Mouse (Mus musculus): Measurements from ENCODE around the gene Fbxo11.
A peak's percentile ranks its signal among the peaks of the same experiment; 100 is the strongest.
"Not testable (repeated sequence)": the region's sequence is repeated elsewhere in the genome, so short reads cannot be mapped to it uniquely, and the experiment has no call there.

Gene Fbxo11

DNA sequence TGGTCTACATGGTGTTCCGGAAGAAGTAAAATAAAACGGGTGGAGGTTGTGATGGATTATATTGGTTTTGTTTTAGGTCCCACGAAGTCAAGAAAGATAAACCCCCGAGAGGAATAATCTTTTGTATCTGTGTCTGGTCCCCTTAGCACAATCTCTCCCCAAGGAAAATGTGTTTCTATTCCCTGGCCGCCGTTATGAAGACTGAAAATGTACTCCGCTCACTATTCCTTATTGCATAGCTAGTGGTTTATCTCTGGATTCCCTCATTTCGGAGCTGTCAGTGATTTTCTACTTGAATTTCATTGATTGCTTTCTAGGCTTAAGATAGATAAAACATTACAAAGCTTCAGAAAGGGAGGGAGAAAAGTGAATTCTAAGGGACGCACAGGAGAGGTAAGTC is 1.7 kb upstream of the Fbxo11 start:
- DNase-seq, result no peak

DNA sequence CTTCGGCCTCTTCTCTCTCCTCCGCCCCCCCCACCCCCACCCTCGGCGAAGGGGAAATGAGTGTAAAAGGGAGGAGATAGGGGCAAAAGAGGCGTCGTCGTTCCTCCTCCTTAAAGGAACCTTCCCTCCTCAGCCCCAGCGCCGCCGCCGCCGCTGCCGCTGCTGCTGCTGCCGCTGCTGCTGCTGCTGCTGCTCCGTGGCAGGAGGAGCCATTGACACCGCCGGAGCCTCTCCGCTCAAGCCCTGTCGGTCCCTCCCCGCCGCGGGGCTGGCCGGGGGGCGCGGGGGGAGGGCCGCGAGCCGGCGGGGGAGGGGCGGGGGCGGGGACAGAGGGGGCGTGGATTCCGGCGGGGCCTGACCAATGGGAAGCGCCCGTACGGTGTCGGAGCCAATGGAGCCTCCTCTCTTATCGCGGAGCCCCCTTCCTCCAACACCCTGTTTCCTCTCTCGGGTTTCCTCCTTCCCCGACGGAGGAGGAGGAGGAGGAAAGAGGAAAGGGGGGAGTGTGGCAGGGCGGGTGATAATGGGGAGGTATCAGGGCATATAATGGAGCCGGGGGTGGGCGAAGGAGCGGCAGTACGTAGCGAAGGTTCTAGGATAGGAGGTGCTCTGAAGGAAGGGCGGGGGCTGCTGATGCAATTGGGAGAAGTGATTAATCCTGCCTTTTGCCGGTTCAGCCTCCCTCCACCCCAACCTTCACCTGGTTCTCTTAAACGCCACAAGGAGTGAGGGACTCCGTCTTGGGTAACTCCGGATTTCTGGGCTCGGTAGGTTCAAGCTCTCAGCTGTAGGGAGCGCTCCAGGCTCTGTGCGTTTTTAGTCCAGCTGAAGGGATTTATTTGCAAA is 933 bp upstream of the Fbxo11 start:
- DNase-seq, result peak; percentile 95

DNA sequence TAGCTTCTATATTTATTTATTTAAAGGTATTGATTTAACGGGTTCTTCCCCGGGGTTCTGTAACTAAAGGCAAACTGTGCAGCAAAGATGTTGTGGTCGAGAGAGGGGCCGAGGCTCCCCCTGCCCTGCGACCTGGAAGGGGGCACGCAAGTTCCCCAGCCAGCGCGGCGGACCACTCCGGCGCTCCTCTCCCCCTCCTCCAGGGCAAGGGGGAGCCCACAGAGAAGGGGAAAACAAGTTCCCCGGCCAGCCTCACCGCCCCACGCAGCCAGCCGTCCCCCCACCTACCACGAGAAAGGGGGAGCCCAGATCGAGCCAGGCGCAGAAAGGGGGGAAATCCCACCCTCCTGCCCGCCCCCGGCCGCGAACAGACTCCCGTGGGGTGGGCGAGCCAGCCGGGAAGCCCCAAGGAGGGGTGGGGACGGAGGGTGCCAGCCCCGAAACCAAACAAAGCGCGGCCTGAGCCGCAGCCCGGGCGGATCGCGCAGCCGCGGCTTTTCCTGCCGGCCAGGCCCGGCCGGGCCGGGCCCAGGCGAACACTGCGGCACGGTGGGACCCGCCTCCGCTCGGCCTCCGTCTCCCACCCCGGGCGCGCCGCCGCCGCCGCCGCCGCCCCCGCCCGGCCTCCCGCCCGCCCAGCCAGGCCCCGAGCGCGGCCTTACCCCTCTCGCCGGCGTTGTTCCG is 602 bp downstream of the Fbxo11 start:
- peak; percentile 78 for DNase-seq

DNA sequence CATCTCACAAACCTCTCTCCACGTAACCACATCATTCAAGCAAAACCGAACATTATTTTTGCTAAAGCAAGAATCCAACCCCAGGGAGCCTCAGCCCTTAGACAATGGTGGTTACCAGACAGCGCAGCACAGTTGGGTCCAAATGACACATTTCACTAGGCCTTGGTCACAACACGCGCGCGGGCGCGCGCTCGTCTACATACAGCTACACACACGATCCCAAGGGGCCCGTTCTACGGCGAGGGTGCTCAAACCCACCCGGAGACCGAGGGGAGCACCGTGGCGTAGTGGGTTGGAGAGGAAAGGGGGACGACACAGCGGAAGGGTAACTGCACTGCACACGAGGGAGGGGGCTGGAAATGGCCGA is 1.1 kb downstream of the Fbxo11 start:
- peak; percentile 73 for DNase-seq

DNA sequence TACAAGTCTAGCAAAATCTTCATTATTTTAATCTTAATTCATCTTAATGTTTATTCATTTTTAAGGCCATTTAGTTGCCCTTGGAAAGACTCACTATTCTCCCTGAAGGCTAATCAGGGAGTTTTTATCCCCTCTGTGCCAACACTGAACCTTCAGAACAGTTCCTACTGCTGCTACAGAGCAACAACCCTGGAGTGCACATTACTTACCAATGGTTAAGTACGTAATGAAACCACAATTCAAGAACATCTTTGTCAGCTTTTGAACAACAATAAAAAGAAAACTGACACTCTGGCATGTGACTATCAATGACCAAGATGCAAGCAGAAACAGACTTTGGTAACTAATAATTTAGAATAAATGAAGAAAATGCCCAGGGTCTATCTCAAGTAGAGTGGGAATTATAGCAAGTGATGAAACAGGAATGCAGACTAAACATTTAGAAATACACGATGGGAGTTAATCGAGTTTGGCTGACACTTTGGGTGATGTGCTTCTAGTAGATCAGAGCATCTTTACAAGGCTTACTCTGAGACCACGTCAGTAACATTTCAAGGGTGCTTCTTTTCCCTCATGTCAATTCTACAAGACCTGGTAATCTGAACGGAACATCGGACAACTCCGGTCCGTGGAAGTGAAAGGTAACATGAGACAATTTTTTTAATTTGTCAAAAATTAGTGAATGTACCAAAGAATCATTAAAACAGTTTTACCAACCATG is 2.1 kb downstream of the Fbxo11 start:
- no peak for DNase-seq

DNA sequence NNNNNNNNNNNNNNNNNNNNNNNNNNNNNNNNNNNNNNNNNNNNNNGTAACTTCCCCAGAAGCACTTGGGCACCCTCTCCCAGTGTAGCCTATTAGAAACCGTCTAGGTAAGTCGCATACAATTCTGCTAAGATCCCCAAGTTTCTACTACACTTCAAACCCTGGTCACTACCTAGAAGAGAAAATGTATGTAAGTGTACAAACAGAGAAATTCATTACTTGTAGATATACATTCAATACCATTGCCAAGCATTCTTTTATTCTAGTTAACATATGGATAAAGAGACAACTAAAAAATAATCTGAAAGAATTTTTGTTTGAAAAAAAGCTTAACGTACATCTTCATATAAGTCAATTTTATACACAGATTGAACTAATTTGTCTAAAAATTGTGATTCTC is 3.1 kb downstream of the Fbxo11 start:
- no peak for DNase-seq

DNA sequence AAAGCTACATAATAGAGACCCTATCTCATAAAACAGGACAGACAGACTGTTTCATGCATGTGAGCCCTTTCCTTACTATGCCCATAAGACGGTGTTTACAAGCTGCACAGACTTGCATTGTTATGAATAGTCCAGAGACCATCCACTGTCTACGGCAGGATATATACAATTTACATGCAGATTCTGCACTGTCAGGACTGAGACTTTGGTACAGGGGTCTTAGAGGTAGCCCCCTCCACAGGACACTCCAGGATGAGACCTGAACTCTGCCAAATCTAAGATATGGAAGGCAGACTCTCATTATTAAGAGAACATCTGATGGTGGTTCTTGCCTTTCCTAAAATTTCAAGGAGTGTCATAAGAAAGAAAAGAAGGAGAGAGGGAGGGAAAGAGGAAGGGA is 6.8 kb downstream of the Fbxo11 start:
- no peak for DNase-seq

DNA sequence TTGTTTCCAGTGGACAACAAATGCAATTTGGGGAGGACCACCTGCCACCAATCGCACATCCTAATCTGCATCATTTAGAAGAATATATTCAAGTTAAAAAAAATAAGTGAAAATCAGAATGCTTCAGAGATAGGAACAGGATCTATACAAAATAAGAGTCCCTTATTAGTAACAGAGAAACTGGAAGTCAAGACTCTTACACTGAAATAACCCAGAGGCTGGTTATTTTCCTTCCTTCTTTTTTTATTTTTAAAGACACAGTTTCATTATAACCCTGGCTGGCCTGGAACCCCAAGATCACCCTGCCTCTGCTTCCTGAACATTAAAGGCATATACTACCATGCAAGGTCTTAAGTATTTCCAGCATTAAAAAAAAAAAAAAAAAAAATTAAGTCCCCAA is 7.2 kb downstream of the Fbxo11 start:
- no peak for DNase-seq

DNA sequence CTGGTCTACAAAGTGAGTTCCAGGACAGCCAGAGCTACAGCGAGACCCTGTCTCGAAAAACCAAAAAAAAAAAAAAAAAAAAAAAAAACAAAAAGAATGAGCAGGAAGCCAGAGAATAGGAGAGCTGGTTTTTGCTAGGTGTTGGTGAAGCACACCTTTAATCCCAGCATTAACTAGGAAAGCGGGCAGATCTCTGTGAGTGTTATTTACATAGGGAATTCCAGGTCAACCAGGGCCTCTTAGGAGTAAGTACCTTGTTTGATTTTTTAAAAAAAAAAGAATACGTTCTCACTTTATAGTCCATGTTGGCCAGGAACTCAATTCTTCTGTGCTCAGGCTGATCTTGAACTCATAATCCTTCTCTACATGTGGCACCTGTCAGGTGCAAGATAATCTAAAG is 13.4 kb downstream of the Fbxo11 start:
- no peak for DNase-seq

DNA sequence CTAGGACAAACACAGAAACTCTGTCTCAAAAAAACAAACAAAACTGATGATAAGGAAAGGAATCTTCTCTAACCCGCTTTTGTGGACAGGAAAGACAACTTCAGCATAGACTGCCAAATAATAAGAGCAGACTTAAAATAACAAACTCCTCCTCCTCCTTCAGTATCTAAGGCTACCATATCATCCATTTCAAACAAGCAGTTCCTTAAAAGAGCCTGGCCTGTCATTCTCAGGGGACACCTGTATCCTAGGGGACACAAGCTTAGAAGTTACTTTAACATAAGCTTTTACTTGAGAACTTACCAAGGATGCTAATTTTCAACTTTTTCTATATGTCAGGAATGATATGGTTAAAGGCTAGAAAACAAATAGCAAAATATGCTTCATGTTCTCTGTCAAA is 14.2 kb downstream of the Fbxo11 start:
- no peak for DNase-seq

DNA sequence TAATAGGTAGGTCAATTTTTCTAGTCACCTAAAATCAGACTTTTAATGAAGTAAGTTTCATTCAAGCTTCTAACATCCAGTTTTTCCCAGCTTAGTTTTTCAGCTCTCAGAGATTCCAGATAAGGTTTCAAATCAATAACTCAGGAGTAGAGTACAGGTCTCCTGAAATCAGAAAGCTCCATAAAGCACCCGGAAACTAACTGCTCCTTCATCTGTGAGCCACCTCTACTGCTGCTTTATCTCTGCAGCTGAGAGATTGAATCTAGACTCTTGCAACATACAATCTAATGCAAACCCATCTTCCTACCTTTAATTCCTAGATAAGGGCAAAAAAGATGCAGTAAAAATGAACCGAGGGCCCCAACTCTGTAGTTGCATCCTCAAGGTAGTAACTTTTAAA is 14.8 kb downstream of the Fbxo11 start:
- DNase-seq, result no peak

DNA sequence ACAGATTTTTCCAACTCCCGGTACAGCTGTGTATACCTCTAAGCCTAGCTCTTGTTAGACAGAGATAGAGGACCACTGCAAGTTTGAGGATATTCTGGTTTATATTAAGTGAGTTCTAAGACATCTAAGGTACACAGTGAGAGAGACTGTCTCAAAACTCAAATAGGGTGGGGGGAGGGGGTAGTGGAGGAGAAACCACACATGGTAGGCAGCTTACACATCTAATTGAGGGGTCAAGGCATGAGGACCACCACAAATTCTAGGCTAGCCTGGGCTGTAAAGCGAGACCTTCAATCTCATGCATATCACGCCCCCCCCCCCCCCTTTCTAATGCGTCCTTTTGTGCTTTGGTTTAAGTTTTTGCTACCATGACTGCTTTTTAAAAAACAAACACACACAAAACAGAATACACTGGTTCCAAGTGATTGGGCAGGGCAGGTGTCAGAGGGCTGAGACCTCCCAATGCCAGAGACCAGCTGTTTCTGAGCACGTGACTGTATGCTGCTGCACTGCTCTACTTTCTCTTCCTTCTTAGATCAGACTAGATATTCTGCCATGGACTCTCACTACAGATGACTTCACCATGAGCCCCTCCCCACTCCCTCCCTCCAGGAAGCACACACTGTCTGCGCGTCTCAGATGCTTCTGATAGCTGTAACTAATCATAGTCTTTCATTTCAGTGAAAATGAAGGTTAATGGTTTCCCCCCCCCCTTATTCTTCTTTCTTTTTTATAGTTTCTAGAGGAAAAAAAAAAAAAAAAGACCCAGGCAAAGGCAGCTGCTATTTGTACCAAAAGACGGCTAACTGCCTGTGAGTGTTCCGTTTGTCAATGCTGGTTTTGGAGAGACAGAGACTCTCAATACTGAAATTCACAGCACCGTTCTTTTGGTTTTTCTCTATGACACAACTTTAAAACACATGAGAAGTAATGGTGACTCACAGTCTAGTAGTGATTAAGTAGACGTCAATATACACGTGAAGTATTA is 22.7 kb downstream of the Fbxo11 start:
- DNase-seq, result peak; percentile 25

DNA sequence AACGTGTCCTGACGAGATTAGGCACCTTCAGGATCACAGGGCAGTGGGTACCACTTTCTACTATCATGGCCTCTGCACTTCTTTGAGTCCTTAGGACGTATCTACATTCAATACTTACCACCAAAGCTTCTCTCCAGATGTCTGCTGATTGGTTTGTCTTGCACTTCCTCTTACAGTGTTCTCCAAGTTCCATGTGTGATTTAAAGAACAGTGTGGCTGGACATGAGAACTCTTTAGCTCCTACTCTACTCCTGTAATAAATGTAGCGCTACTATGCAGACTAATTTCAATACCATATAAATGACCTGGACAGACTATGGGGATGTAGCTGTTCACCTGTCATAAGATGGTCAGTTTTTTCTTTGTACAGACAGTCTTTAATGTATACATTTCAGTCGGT is 24.3 kb downstream of the Fbxo11 start:
- DNase-seq, result no peak

DNA sequence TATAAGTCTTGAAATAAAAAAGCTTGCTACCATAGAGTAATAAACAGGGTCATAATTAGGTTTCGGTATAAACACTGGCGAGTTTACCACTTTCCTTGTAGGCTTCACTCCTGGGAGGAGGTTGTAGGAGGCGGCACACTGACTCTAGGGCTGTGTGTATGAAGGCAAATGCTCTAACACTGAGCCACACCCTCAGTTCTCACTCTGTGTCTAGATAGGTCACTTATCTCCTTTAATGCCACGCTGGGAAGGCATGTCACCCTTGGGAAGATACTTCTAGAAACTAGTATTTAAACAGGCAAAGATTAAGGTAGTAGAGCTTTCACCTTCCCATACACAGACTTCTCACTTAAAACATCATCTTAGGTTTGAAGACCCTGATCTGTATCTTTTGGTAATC is 30.7 kb downstream of the Fbxo11 start:
- DNase-seq, result peak; percentile 59

DNA sequence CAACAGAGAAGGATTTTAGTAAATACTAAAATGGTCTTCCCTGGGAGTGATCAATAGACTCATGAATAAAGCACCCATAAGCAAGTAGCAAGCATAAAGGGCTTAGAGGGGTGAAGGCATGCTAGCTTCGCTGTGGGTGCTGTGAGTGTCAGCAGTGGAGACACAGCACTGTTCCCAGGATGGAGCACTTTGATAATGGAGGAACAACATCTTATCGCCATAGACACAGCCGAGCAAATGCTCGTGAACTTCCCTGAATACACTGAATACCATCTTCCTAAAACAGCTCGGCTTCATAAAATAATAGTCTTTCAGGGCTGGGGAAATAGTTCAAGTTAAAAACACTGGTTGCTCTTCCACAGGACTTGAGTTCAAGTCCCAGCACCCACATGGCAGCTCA is 33.3 kb downstream of the Fbxo11 start:
- DNase-seq, result peak; percentile 47

DNA sequence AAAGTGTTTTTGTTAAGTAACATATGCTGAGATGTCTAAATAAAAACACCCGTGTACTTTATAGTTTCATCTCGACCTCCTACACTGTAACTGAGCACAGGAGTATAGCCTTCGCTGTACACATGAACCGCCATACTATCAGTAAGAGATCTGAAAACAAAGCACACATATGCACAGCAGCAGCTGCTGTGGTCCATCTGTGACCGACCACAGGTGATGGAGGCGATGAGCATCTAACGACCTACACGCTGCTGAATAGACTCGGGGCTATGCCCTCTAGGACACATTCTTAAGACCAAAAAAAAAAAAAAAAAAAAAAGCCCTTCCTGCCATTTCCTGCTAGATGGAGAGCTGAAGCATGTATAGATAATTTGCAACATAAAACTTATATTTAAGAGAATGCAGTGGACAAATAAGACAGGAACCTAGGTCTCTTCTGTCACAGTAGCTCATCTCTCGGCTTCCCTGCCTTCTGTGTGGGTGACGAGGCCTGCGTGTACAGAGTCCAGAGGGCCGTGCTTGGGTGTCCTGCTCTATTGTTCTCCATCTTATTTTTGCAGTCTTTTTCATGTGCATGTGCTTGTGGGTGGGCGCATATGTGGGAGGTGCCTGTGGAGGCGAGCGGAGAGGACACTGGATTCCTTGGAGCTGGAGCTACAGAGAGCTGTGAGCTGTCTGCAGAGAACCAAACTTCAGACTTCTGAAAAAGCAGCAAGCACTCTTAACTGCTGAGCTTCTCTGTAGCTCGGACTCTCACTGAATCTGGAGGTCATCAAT is 35.7 kb downstream of the Fbxo11 start:
- no peak for DNase-seq

DNA sequence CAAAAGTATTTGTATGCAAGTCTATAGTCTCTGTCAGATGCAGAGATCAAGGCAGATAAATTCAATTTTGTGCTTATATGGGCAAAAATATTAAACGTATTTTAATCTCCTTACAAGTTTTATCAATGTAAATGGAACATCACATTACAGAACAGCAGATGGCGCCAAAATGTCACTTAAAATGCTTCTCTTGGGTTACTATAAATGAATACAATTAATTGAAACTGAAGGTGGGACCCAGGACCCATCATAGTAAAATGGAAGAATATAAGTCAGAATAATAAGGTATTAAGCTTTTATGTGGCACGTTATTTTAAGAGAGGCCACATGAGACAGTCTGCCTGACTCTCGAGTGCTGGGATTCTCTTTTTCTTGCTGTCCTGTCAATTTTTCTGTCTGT is 39.9 kb downstream of the Fbxo11 start:
- DNase-seq, result peak; percentile 41

DNA sequence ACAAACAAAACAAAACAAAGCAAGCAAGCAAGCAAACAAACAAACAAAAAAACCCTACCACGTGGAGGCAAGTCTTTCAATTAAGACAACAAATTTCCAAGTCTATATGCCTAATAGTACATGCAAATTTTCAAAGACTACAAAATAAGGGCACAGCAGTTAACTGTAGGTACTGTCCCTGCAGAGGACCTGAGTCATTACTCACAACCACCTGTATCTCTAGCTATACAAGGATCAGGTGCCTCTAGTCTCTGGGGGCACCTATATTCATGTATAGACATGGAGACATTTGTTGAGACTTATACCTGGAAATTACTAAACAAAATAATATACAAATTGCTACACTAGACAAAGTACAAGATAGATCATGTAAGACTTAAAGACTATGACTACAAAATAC is 41.2 kb downstream of the Fbxo11 start:
- no peak for DNase-seq

DNA sequence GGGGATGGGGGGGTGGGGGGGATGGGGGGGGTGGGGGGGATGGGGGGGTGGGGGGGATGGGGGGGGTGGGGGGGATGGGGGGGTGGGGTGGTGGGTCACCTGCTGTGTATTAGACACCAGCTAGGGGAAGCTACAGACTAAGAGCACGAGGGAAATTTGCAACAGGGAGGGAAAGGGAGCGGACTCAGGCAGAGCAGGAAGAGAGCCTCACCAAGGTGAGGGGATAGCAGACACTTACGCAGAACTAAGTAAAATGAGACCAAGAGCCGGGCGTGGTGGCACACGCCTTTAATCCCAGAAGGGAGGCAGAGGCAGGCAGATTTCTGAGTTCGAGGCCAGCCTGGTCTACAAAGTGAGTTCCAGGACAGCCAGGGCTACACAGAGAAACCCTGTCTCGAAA is 49.1 kb downstream of the Fbxo11 start:
- DNase-seq, result not testable (repeated sequence)

DNA sequence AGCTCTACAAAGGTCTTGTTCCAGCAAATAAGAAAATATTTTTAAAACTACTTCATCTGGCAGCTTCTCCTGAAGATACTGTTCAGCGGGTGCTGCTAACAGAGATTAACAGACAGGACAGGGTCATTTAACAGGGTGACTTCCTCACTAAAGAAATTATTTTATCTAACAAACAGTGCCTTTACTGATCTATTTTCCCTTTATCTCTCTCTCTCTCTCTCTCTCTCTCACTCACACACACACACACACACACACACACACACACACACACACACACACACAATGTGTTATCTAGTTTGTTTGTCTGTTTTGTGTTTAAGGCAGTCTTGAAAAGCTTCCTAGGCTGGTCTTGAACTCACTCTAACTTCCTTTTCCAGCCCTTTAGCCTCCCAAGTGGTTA is 50.6 kb downstream of the Fbxo11 start:
- no peak for DNase-seq

DNA sequence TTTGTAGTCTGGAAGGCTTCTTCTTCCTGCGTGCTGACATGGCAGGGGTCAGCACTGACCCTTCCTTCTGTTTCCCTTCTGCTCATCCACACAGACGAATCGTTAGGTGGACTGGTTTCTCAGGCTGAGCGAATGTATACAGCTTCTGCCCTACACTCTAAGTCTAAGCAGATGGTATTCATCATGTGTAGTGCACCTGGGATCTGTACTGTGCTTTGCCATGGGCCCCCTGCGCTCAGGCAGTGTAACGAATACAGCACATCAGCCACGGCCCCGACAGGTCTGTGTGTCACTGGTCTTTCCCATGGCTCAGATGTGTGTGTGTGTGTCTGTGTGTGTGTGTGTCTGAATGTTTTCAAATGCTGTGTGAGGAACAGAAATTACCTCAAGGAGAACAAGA is 58.1 kb downstream of the Fbxo11 start:
- no peak for DNase-seq

DNA sequence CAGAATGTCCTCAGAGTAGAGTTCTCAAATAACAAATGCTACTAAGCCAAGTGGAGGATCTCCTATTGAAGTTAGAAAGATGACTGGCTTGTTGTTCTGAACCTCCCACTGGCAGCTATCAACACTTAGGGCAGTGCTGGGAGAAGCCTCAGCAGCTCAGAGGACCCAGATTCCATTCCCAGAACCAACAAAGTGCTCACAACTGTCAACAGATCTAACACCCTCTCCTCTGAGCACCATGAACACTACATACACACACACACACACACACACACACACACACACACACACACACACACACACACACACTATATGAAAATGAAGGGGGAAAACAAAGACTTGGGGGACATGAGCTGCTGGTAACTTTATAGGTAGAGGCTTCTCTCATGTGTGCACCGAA is 60.2 kb downstream of the Fbxo11 start:
- DNase-seq, result no peak
